Mouse (Mus musculus) hindlimb bud, embryonic 11.5 days (tissue): ENCODE data around the gene Magix.

ENCODE experiments used
- DNase-seq: peaks from one replicate; pipeline ENCODE4 v3.0.0-alpha.2; 2012; ENCODE audit warnings: low read depth, low spot score; ENCODE audit errors: extremely low spot score

Gene Magix

GRCm38 (mm10) chrX:7632560-7632959 is 48.5 kb downstream of the Magix start:
- DNase-seq: no peak
